Mouse (Mus musculus): Measurements from ENCODE around the gene Ctu2. TPM values are rescaled to one million over a fixed set of nuclear protein-coding genes. Genes with fewer than 3 reads are reported as not detected.

The Ctu2 gene
- polyA plus RNA-seq (2012; rRNA removed) = 40.2 and 51.2 TPM in 2 replicates

DNA sequence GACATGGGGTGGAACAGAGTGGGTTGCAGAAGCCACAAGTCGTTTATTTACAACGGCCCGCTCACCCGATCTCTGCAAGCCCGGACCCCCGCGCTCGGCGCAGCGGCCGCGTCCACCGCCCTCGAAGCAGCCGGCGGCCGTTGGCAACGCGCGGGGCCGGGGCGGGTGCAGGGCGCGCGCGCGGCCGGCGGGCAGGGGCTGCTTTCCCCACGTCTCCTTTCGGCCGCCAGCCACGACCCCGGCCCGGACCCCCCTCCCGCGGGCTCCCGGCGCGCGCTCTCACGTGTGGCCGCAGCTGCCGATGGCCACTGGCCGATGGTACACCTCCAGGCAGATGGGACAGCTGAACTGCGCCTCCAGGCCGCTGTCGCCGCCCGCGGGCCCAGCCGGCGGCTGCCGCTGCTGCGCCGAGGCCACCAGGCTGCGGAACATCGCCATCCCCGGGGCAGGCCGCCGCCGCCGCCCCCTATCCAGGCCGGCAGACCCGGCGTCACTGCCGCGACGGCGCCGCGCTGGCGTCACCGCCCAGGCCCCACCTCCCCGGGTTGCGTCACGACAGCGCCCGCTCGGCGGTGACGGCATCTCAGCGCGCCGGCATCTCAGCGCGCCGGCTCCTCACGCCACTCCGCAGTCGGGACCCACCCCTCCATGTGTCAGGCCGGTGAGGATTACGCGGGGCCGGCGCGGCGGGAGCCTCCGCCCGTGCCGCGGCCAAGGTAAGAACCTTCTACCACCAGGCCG is at the start of gene Ctu2, which contains the start of gene Rnf166:
Gene Ctu2 (plus strand): TSS at position 564 of the 741 bp plus-strand sequence.
Gene Rnf166 (minus strand): TSS at position 485 of the 741 bp plus-strand sequence.
- peak; percentile 64 to 93 for DNase-seq (ENCODE audit: extremely low spot score in 1 of 2, low spot score in 1 of 2)

DNA sequence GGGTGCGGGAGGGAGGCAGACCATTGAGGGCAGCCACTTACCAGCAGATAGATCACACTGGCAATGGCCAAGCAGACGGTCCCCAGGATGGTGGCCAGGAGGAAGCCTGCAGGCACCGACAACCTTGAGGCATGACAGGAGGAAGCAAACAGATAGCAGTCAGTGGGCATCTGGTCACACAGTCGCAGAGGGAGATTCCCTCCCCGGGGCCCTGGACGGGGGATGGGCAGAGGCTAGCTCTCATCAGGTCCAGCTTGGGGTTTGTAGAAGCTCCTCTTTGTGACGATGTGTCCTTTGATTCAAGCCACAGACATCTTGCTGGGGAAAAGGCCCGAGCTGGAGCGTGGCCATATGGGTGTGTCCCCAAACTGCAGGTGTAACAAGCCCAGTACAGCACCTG is 49.8 kb upstream of the Ctu2 start:
- DNase-seq (ENCODE audit: extremely low spot score in 1 of 2, low spot score in 1 of 2) = no peak

DNA sequence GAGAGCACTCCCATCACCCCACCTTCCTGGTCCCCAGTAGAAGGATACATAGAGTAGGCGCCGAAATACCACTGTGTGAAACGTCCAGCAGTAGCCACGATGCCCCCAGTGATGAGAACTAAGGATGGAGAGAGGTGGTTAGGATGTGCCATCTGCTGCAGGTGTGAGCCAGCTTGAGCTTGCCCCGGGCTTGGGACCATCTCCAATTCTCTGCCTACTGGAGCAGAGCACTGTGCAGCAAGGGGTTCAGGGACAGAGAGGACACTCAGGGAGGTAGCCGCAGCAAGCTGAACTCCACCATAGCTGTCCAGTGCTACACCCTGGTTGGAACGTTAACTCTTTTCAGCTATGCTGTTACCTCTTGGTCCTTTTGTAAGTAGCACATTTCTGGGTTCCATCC is 48.3 kb upstream of the Ctu2 start:
- no peak for DNase-seq (ENCODE audit: extremely low spot score in 1 of 2, low spot score in 1 of 2)

DNA sequence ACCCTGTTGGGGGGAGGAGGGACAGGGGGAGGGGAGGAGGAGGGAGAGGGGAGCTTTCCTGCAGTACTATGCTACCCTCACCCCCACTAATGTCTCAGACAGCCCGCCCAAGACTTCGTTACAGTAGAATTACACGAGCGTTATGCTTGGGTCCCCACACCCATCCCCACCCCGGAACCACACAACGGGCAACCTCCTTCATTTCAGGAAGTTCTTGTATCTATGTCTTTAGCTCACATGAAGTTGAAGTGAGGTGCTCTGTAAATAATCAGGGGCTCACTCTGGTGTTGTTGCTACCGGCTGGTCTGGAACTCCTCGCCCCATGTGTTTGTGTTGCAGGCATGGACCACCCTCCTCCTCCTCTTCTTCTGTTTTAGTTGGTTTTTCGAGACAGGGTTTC is 47.8 kb upstream of the Ctu2 start:
- DNase-seq (ENCODE audit: extremely low spot score in 1 of 2, low spot score in 1 of 2) = no peak

DNA sequence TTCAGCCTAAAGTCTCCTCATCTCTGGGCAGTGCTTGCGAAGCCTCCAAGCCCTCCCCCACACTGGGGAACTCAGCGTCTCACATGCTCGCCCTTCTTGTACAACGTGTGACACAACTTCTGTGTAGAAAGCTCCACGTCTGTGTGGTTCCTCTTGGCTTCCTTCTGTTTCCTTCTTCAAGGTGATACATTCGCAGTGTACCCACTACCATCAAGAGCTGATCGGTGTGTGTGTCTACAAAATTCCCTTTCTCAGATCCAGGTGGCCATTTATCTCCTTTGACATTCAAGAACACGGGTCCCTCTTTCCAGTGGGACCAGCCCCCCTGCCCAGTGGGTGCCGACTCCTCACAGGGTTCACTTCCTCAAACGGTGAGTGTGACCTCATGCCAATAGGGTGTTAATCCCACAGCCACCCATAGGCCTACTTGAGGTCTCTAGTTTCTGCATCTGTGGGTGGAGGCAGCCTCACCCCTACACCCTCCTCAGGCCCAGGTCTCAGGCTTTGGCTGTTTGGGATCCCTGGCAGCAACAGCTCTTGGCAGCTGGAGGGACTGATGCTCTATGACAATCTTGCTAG is 45.8 kb upstream of the Ctu2 start:
- DNase-seq (ENCODE audit: extremely low spot score in 1 of 2, low spot score in 1 of 2) = peak in 1 of 2 experiments; percentile 20

DNA sequence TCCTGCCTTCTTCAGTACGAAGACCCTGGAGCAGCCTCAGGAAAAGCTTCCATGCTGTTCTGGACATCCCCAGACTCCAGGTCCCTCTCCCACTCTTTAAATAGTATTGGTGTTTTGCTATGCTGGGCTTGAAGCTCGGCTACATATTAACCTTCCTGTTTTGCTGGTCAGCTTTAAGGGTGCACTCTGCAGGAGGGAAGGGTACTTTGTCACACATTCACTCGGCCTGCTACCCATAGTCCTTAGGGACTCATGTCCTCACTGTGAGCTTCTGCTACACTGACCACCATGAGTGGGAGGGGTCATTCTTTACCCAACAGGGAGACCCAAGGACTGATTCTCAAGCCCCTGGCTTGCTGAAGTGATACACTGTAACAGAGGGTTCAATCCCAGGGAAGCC is 45.3 kb upstream of the Ctu2 start:
- DNase-seq (ENCODE audit: extremely low spot score in 1 of 2, low spot score in 1 of 2) = no peak

DNA sequence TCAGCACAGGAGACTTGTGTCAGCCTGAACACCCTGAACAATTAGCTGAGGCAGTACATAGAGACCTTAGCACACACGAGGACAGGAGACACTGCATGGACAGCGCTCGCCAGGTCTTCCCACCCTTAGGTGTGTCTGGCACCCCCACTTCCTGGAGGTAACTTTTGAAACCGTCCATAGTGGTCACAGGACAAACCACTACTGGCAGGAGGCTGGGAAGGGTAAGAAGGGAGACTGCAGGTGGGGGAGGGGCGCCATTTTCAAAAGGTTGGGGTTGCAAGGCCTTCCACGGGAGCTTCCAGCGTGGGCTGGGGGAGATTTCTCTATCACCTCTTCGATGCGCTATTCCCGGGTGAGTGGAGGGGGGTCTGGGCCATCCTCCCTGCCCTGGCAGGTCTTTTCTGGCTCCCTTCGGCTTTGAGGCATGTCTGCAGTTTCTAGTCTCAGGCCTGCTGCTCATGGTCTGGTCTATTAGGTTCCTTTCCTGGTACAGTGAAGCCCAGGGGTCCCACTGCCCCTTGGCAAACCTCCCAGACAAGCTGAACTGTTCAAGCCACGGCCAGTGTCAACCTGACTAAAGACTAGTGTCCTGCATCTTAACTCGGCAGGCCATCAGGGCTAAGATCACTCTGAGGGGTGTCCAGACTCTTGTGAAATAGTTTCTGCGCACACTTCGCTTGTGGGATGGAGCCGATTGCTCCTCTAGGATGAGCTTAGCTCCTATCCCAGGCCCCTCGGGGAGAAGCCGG is 44.1 kb upstream of the Ctu2 start:
- no peak for DNase-seq (ENCODE audit: extremely low spot score in 1 of 2, low spot score in 1 of 2)

DNA sequence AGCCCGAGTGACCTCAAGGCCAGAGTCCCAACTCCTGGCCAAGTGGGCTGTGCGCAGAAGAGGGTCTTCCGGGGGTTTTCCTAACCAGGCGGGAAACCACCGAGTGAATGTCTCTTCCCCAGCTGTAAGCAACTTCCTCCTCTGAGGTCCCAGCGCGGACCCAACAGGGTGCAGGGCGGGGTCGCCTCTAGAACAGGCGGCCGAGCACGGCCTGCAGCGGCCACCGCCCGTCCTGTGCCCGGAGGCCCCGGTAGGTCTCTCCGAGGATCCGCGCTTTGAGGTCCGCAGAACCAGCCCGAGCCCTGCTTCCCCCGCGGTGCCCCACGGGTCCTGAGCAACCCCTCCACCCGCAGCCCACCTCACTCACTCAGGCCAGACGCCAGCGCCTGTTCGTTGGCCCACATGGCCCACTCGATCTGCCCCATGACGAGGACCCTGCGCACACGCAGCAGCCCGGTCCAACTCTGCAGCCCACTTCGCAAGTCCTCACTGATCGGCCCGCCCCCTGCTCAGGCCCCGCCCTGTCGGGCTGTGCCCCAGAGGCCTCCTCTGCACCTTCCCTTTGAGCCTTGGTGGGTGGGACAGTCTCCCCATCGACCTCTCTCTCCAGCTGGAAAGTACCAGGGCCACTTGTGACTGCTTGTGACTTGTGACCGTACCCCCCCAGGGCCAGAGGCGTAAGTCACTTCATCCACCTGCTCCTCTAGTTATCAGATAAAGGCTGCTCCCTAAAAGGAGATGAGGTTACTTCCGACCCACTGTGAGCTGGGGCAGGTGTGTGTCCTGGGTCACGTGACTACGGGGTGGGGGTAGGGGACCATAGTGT is 43.3 kb upstream of the Ctu2 start, which contains the start of gene Cyba:
Gene Cyba (minus strand): TSS at position 488 of the 826 bp plus-strand sequence.
- no peak for DNase-seq (ENCODE audit: extremely low spot score in 1 of 2, low spot score in 1 of 2)

DNA sequence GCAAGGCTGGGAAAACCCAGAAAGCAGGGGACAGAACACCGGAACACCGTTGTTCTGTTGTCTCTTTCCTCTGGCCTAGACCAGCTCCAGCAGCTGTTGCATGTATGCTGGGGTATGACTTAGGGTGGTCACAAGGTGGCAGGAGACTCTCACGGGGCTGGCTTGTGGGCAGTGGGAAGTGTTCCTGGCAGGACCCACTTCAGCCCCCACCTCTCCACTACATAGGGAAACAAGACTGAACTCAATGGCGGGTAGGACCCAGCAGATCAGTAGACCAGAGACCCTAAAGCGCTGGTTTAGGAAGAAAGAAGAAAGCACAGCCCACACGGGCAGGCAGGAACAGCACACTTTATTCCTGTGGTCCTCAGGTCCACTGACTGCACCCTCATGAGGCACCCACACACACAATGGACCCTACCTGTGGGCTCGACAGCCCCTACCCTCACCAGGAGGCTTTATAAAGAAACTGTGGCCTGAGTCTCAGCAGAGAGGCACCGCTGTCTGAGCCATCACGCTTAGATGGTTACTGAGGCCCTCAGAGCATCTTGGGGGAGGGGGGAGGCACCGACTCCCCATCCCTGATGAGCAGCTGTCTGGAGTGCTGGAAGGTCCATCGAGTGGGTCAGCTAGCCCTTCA is 42.6 kb upstream of the Ctu2 start:
- no peak for DNase-seq (ENCODE audit: extremely low spot score in 1 of 2, low spot score in 1 of 2)

DNA sequence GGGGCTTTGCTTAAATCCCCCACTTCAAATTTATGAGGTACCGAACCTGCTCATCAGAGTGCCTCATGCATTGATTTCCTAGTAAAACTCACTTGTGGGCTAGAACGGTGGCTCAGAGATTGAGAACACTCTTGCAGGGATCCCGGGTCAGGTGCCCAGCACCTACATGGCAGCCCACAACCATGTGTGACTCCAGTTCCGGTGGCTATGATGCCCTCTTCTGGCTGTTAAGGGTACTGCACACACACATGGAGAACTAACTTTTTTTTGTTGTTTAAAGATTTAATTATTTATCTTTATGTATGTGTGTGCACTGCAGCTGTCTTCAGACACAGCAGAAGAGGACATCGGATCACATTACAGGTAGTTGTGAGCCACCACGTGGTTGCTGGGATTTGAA is 40.6 kb upstream of the Ctu2 start:
- no peak for DNase-seq (ENCODE audit: extremely low spot score in 1 of 2, low spot score in 1 of 2)

DNA sequence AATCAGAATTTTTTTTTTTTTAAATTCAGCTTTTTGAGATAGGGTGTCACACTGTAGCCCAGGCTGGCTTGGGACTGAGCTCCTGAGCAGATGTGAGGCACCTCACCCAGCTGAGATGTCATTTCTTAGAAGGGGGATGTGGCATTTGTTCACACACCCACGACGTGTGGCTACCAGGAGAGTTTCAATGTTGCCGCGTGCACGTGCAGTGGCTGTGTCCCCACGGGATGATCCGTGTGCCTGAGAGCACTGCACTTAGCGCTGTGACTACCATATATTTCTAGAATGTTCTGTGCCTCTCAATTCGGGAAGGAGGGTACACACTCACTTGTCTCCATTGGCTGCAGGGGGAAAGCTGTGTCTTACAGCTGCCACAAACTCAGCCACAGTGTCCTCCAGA is 39.8 kb upstream of the Ctu2 start:
- no peak for DNase-seq (ENCODE audit: extremely low spot score in 1 of 2, low spot score in 1 of 2)

DNA sequence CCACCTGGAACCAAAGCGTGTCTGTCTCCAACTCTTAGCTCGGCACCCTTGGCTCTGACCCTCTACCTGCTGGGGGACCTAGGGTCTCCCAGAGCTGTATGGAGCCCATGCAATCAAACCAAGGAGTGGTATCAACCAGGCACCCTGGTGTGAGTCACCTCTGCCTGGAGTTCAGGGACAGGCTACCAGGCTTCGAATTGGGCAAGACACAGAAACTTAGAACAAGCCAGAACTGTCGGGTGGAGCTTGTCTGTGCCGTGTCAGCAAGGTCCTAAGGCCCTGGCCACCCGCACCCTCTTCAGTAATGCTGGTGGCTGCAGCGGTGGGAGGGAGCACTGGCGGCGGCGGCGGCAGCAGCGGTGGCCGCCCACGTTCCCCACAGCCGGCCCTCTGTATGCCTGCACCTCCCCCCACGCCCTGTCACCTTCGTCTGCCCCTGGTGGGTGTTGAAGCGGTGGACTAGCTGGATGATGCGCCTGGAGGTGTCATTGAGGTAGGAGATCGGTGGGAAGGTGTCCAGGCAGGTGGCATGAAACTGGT is 39.3 kb upstream of the Ctu2 start:
- no peak for DNase-seq (ENCODE audit: extremely low spot score in 1 of 2, low spot score in 1 of 2)

DNA sequence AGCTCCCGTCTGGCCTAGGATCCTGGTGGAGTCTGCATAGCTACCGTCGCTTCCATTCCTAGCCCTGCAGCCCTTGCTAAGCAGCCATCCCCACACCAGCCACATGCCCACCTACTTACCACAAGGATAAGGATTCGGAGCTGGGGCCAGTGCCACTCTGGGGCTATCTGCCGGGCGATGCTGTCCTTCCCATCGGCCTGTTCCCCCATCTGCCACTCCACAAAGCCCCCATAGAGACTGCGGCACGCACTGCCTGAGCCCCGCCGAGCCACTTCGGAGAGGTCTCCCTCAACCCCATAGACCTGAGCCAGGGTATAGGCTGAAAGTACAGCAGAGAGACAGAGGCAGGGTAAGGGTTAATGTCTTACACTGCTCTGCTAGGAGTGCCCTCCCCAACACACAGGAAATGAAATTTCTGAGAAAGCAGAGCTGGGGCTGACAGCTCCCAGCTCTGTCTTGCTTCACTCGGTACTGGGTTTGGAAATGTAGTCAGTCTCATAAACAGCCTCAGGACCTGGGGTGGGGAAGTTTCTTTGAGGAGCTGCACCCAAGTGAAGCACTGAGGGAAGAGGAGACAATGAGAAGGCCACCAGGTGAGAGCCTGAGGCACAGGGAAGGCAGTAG is 38.1 kb upstream of the Ctu2 start:
- no peak for DNase-seq (ENCODE audit: extremely low spot score in 1 of 2, low spot score in 1 of 2)

DNA sequence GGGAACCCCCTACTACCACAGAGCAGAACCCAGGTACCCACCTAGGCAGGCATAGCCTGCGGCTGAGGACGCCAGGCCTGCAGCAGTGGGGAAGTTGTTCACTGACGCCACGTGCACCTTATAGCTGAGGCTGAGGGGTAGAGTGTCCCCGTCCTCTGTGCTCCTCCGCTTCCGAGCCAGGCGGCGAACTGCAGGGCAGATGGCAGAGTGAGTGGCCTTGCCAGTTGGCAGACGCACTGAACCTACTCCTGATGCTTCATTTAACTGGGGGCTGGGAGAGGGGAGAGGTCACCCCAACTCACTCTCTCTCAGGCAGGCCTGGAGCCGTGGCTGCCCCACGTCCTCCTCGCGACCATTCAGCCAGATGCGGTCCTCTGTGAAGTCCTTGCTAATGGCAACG is 36.6 kb upstream of the Ctu2 start:
- no peak for DNase-seq (ENCODE audit: extremely low spot score in 1 of 2, low spot score in 1 of 2)

DNA sequence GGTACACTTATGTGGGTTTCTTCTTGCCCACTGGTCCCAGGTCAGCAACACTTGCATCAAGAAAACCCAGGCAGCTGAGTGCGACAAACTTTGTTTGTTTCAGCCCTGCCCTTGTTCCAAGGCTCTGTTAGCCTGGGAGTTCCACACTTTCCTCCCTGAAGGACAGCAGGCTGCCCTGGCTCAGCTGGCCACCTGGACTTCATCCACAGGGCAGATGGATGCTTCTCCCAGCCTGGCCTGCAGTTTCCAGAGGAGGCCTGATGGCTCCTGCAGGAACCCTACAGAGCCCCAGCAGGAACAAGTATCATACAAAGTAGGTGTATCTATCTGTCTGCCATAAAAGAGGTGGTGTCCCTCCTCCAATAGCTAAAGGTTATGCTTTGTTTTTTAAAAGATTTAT is 34.6 kb upstream of the Ctu2 start:
- no peak for DNase-seq (ENCODE audit: extremely low spot score in 1 of 2, low spot score in 1 of 2)

DNA sequence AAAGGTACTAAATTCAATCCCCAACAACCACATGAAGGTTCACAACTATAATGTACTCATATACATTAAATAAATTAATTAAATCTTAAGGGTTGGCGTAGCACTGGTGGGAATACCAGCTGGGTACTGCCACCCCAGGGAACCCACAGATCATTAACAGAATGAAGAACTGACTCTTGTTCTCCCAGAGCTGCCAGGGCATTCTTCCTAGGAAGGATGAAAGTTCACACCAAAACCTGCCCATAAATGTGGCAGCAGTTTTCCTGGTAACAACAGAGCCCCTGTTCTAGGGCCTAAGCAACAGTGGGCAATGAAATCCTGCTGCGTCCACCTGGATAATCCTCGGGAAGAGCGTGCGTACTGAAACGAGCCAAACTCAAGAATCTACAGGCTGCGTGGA is 33.6 kb upstream of the Ctu2 start:
- DNase-seq (ENCODE audit: extremely low spot score in 1 of 2, low spot score in 1 of 2) = no peak

DNA sequence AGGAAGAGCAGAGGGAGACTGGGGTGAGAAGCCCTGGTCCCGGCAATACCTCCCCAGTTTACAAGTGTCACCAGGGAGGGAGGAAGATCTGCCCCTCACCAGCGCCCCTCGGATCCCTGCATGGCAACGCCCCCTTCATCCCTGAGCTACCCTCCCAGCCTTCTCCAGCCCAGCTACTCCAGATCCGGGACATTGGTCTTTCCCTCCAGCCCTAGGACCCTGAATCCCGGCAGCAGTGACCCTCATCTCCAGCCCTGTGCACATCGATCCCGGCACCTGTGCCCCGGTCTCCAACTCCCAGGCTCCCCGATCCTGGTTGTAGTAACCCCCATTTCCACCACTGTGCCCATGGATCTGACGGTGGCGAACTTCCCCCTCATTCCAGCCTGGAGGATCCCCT is 33.2 kb upstream of the Ctu2 start:
- DNase-seq (ENCODE audit: extremely low spot score in 1 of 2, low spot score in 1 of 2) = no peak

DNA sequence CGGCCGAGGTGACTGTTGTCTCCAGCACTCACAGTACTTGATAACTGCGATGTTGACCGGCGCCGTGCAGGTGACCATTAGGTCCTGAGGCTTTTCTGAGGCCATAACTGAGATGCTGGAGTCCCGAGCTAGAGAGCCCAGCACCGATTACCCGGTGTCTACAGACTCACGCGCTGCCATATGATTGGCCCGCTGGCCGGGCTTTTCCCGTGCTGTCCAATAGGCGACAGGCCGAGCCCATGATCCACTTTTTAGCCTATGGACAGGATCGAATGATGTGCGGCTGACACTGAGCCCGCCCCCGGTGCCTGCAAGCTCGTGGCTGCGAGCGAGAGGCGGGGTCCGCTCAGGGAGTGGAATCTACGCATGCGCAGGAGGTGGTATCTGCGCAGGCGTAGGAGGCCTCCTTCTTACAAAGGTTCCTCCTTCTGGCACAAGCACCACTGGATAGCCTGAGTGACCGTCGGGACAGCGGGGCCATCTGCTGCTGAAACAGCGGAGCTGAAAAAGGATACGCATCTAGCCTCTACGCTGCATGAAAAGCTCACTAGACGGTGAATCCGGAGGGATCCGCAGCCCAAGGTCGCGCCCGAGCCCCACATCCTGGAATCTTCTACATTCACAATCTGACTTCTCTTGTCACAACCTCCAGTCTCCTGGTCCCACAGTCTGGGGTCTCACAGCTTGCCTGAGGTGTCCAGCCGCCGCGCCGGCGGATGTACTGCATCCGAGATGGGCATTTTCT is 32.5 kb upstream of the Ctu2 start, which contains the start of gene Mvd:
Gene Mvd (minus strand): TSS at position 161 of the 745 bp plus-strand sequence.
- peak; percentile 99 for DNase-seq (ENCODE audit: extremely low spot score in 1 of 2, low spot score in 1 of 2)

Measured in frontal cortex, adult 2 months (tissue).